Mouse (Mus musculus) C2C12 (cell line): ENCODE measurements at regions not wholly inside any gene's neighbourhood (a gene's known extent, or its start where the extent isn't known, plus 50 kb on each side); places are given as distances from the start of the nearest gene placed in this dataset.

Source experiments
- CTCF ChIP-seq: IDR thresholded peaks from one replicate; pipeline ENCODE4 v1.5.1; 2011; ENCODE audit not compliant: control insufficient read depth, insufficient read depth, insufficient read length
- MAX ChIP-seq: IDR thresholded peaks from one replicate; pipeline ENCODE4 v1.6.1; 2011; ENCODE audit warnings: mild to moderate bottlenecking, control low read depth
- MYOG ChIP-seq: IDR thresholded peaks from one replicate; pipeline ENCODE4 v1.6.1; 2011; ENCODE audit not compliant: control insufficient read depth, insufficient read length; ENCODE audit errors: extremely low read depth
- USF1 ChIP-seq: IDR thresholded peaks from one replicate; pipeline ENCODE4 v1.6.1; 2011; ENCODE audit warnings: low read depth, mild to moderate bottlenecking, control low read depth, moderate library complexity

GRCm38 (mm10) chr16:30190351-30190750 lies 76.9 kb downstream of the Cpn2 start:
- TF ChIP-seq CTCF, result no peak
- TF ChIP-seq USF1, result no peak
- no peak for TF ChIP-seq MAX
- TF ChIP-seq MYOG, result no peak
